Mouse (Mus musculus): ENCODE data around the gene Gm20518.

GRCm38 (mm10) chr16:17882196-17882595 is 9.3 kb downstream of the Gm20518 start:
- TF ChIP-seq POLR2AphosphoS5 (IDR thresholded peaks at IDR 0.05; ENCODE audit: borderline replicate concordance, low read depth, low read length) (no peak), E2F4 (IDR thresholded peaks at IDR 0.05; ENCODE audit: borderline replicate concordance, low read depth, low read length) (no peak), TAL1 (IDR thresholded peaks at IDR 0.05; ENCODE audit: low read length) (no peak), POLR2A (IDR thresholded peaks at IDR 0.05; ENCODE audit: control insufficient read depth in 1 of 2, insufficient read depth in 1 of 2, low read depth in 1 of 2, low read length in 2 of 2, poor library complexity in 1 of 2) (no peak), CTCF (IDR thresholded peaks at IDR 0.05 in 2 of 3, conservative IDR thresholded peaks at IDR 0.05 in 1 of 3; ENCODE audit: control insufficient read depth in 1 of 3, insufficient read depth in 1 of 3, low read depth in 2 of 3, low read length in 3 of 3, poor library complexity in 1 of 3, severe bottlenecking in 1 of 3) (no peak), MYB (IDR thresholded peaks at IDR 0.05; ENCODE audit: low read depth, low read length) (no peak), USF1 (IDR thresholded peaks at IDR 0.05; ENCODE audit: low read depth, low read length) (no peak), TBP (IDR thresholded peaks at IDR 0.05; ENCODE audit: low read depth, low read length) (no peak), GATA1 (IDR thresholded peaks at IDR 0.05; ENCODE audit: low read depth, low read length) (no peak), CHD2 (IDR thresholded peaks at IDR 0.05; ENCODE audit: low read length) (no peak), ETS1 (IDR thresholded peaks at IDR 0.05; ENCODE audit: low read depth, low read length) (no peak)

All from MEL (cell line).